Mouse (Mus musculus) midbrain, embryonic 12.5 days (tissue): ENCODE measurements around the gene Gm13285. TPM values are rescaled to one million over a fixed set of nuclear protein-coding genes. Genes with fewer than 3 reads are reported as not detected.

Experiments used
- polyA plus RNA-seq: library from polyadenylated mRNA; unstranded; fragments of >200 nt; fragmentation: Nextera tagmentation; extraction: Ambion mirVana; gene quantifications from 2 replicates; pipeline ENCODE4 v1.2.1, GENCODE M21; 2016

Gene Gm13285
- polyA plus RNA-seq, 1 experiment from 2014 or later = 0.83 TPM

Other genes starting within 250 kb of the Gm13285 start
- not detected in 2 replicates for gene Ifna15, start 241.4 kb upstream of the Gm13285 start, polyA plus RNA-seq
- not detected in 2 replicates for gene Ifna14, start 227.9 kb upstream of the Gm13285 start, polyA plus RNA-seq
- not detected in 2 replicates for gene Ifna9, start 207.3 kb upstream of the Gm13285 start, polyA plus RNA-seq
- gene Ifna12, start 196.3 kb upstream of the Gm13285 start, polyA plus RNA-seq = not detected in 2 replicates
- not detected in 2 replicates for gene C87499, start 165.3 kb upstream of the Gm13285 start, polyA plus RNA-seq
- gene Ifna13, start 155.2 kb upstream of the Gm13285 start, polyA plus RNA-seq = not detected in 2 replicates
- gene Ifna16, start 122.7 kb upstream of the Gm13285 start, polyA plus RNA-seq = not detected in 2 replicates
- not detected in 2 replicates for gene Ifna2, start 115.8 kb upstream of the Gm13285 start, polyA plus RNA-seq
- gene Ifnab, start 108.3 kb upstream of the Gm13285 start, polyA plus RNA-seq = not detected in 2 replicates
- 1.3 and 2.0 TPM in 2 replicates for gene Gm26566, start 77.9 kb upstream of the Gm13285 start, polyA plus RNA-seq
- gene Klhl9, start 77.2 kb upstream of the Gm13285 start, polyA plus RNA-seq = 142 and 153 TPM in 2 replicates
- not detected in 2 replicates for gene Gm13271, start 44.8 kb upstream of the Gm13285 start, polyA plus RNA-seq
- 0.14 and 0.20 TPM in 2 replicates for gene Gm13283, start 39.5 kb upstream of the Gm13285 start, polyA plus RNA-seq
- not detected in 2 replicates for gene Gm13290, start 25.8 kb upstream of the Gm13285 start, polyA plus RNA-seq
- not detected in 2 replicates for gene Gm13289, start 22.7 kb upstream of the Gm13285 start, polyA plus RNA-seq
- gene Gm13272, start 19.8 kb upstream of the Gm13285 start, polyA plus RNA-seq = 0.31 TPM in 1 of 2 replicates, not detected in the other
- 0.37 TPM in 1 of 2 replicates, not detected in the other for gene Ifnz, start 17.5 kb upstream of the Gm13285 start, polyA plus RNA-seq
- not detected in 2 replicates for gene Gm13276, start 14.0 kb upstream of the Gm13285 start, polyA plus RNA-seq
- not detected in 2 replicates for gene Gm13277, start 11.0 kb upstream of the Gm13285 start, polyA plus RNA-seq
- not detected in 2 replicates for gene Gm13278, start 8.1 kb upstream of the Gm13285 start, polyA plus RNA-seq
- not detected in 2 replicates for gene Gm13275, start 5.2 kb upstream of the Gm13285 start, polyA plus RNA-seq
- not detected in 2 replicates for gene Gm13279, start 2.3 kb upstream of the Gm13285 start, polyA plus RNA-seq
- gene Gm13287, start 3.6 kb downstream of the Gm13285 start, polyA plus RNA-seq = not detected in 2 replicates
- not detected in 2 replicates for gene Gm13288, start 5.9 kb downstream of the Gm13285 start, polyA plus RNA-seq
- not detected in 2 replicates for gene Ifna7, start 16.6 kb downstream of the Gm13285 start, polyA plus RNA-seq
- gene Ifna11, start 20.3 kb downstream of the Gm13285 start, polyA plus RNA-seq = not detected in 2 replicates
- gene Ifna6, start 27.8 kb downstream of the Gm13285 start, polyA plus RNA-seq = not detected in 2 replicates
- not detected in 2 replicates for gene Ifna5, start 35.9 kb downstream of the Gm13285 start, polyA plus RNA-seq
- not detected in 2 replicates for gene Ifna4, start 42.2 kb downstream of the Gm13285 start, polyA plus RNA-seq
- not detected in 2 replicates for gene Ifna1, start 50.4 kb downstream of the Gm13285 start, polyA plus RNA-seq
- not detected in 2 replicates for gene Ifne, start 80.5 kb downstream of the Gm13285 start, polyA plus RNA-seq